Mouse (Mus musculus): Measurements from ENCODE around the gene AC131692.1. TPM values are rescaled to one million over a fixed set of nuclear protein-coding genes. Genes with fewer than 3 reads are reported as not detected.
A peak's percentile ranks its signal among the peaks of the same experiment; 100 is the strongest.

Gene AC131692.1
- polyA plus RNA-seq, 1 experiment = 0.19 TPM

DNA sequence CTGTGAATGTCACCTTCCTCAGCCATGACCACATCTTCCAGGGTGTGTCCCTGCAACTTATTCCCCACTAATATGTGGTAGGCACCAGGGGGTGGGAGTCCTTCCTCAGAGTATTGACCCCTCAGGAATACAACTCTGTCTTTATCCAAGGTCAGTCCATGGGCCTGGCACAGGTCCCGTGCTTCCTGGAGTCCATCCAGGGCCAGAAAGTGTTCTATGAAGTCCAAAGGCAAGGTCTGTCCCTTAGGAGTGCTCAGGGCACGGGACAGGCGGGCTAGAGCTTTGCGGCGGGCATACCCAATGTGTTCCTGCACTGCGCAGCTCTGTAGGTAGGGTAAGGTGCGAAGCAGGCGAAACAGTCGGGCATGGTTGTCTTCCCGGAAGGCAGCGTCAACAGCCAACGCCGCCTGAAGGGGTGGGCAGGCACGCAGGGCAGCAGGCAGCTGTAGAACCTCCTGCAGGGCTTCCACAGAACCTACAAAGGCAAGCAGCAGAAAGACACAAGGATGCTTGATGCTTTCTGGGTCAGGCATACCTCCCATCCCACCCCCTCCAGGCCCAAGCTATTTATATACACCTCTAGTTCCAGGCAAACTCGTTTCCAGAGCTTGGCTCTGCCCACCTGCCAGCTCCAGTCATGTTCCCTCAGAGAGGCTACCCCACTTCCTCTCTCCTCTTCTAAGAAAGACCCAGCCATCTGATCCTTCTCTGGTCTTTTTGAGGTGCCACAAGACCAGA lies 22.1 kb downstream of the AC131692.1 start:
- Histone ChIP-seq H3K4me3 (ENCODE audit: extremely low read depth, insufficient read depth, insufficient read length) (no peak overlapping the region), H3K36me3 (ENCODE audit: control insufficient read depth, insufficient read depth, low read length) (peaks cover 12% of the 10 kb centered on the region; the same call in 1 of the 2 replicates)
- 89% methylated on average over 15 of the region's 15 CpGs for WGBS

DNA sequence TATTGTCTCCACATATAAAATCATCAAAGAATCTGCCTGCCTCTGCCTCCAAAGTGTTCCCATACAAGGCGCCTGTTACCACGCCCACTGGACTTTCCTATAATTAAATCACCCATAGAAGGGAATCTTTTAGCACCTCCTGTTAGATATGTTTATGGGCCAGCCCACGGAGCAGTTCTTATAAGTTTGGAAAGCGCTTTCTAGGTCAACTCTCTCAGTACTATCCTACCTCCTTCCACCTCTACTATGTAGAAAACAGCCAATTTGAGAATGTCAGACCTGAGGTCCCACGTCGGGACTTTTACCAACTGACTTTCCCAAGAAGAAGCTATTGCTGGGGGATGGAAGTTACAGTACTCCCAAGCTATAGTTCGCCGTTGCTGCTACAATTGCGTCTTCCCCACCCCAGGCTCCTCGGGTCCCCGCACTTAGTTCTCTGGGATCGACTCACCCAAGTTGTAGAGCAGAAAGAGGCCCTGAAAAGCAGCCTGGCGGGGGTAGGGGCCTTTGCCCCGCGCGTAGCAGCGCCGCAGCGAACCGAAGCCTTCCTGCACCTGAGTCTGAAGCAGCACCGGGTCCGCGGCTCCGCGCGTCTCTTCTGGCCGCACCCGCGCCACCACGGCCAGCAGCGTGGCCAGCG lies 23.2 kb downstream of the AC131692.1 start:
- H3K4me3 ChIP-seq (ENCODE audit: extremely low read depth, insufficient read depth, insufficient read length) = peak overlapping the region; percentile 87
- no peak for DNase-seq (ENCODE audit: low read depth in 1 of 2, low spot score in 2 of 2)
- peak overlapping the region; percentile 95 for H3K27ac ChIP-seq (ENCODE audit: insufficient read depth, low read length)
- WGBS = 3% methylated on average over 32 of the region's 32 CpGs
- peaks cover 17% of the 10 kb centered on the region for H3K36me3 ChIP-seq (ENCODE audit: control insufficient read depth, insufficient read depth, low read length)
- H3K27me3 ChIP-seq (ENCODE audit: control insufficient read depth, insufficient read depth, low read length) = no peaks in the 10 kb centered on the region
- no peaks in the 10 kb centered on the region; the same call in 1 of the 2 replicates for H3K4me1 ChIP-seq (ENCODE audit: control insufficient read depth, insufficient read depth, insufficient read length)
- TF ChIP-seq POLR2A (IDR thresholded peaks at IDR 0.05; ENCODE audit: low read depth, low read length) (no peak), CTCF (IDR thresholded peaks at IDR 0.05; ENCODE audit: extremely low read depth, insufficient read depth, insufficient read length, insufficient replicate concordance) (no peak)

More for the DNA sequence above, 22.1 kb downstream of the AC131692.1 start:
- Histone ChIP-seq H3K27ac (ENCODE audit: insufficient read depth, low read length) (no peak overlapping the region), H3K4me1 (ENCODE audit: control insufficient read depth, insufficient read depth, insufficient read length) (no peaks in the 10 kb centered on the region; the same call in 1 of the 2 replicates), H3K27me3 (ENCODE audit: control insufficient read depth, insufficient read depth, low read length) (no peaks in the 10 kb centered on the region)
- no peak for DNase-seq (ENCODE audit: low read depth in 1 of 2, low spot score in 2 of 2)
- TF ChIP-seq CTCF (IDR thresholded peaks at IDR 0.05; ENCODE audit: extremely low read depth, insufficient read depth, insufficient read length, insufficient replicate concordance) (no peak), POLR2A (IDR thresholded peaks at IDR 0.05; ENCODE audit: low read depth, low read length) (no peak)

DNA sequence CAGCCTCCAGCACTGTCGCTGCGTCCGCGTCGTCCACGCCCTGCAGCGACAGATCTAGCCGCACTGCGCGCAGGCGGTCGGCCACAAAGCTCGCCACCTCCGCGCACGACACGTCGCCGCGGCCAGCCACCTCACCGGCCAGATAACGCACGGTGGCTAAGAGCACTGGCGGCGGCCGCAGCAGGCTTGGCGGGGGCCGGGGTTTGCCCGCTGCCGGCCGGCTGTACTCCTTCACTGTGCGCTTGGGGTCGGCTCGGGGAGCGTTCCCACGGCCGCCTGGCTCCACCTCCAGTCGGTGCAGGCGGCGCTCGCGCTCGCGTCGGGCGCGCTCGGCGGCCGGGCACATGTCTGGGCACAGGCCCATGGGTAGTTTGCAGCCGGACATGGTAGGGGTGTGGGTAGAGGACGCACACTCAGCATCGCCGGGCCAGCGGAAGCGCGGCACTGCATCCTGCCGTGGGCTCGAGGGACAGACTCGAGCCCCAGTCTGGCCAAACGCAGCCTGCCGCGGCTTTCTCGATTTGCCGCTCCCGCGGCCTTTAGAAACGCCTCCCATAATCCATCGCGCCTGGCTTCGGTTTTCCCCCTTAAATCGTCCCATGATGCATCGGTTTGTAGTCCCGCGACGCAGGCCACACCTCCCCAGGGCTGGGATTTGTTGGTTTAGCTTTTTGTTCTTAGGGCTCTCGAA lies 23.9 kb downstream of the AC131692.1 start, which contains the start of gene Sac3d1:
Gene Sac3d1 (minus strand): TSS at position 665 of the 691 bp plus-strand sequence.
- H3K4me1 ChIP-seq (ENCODE audit: control insufficient read depth, insufficient read depth, insufficient read length) = no peaks in the 10 kb centered on the region; the same call in 1 of the 2 replicates
- peaks cover 17% of the 10 kb centered on the region for H3K36me3 ChIP-seq (ENCODE audit: control insufficient read depth, insufficient read depth, low read length)
- under 1% methylated on average over 77 of the region's 77 CpGs for WGBS

DNA sequence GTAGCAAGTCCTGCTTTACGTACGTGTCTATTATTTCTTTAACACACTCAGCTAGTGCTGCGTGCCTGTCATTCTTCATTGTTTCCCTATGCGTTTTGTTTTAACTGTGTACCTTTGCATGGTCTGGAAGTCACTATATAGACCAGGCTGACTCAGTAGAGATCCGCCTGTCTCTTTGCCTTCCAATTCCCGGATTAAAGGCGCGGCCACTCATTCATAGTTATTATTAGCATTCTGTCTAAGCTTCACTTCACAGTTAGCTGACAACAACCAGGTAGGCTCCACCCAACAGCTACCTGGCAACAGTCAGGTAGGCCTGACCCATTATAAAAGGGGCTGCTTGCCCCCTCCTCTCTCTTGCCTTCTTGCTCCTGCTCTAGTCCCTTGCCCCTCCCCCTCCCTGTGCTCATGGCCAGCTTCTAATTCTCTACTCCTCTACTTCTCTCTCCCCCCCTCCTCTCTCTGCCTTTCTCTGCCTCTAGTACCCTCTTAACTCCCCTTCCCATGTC lies 24.5 kb downstream of the AC131692.1 start:
- no peak for TF ChIP-seq POLR2A (IDR thresholded peaks at IDR 0.05; ENCODE audit: low read depth, low read length)
- TF ChIP-seq CTCF (IDR thresholded peaks at IDR 0.05; ENCODE audit: extremely low read depth, insufficient read depth, insufficient read length, insufficient replicate concordance) = no peak
- WGBS = 4% methylated on average over 8 of the region's 8 CpGs
- H3K4me1 ChIP-seq (ENCODE audit: control insufficient read depth, insufficient read depth, insufficient read length) = no peaks in the 10 kb centered on the region; the same call in 1 of the 2 replicates
- peaks cover 17% of the 10 kb centered on the region for H3K36me3 ChIP-seq (ENCODE audit: control insufficient read depth, insufficient read depth, low read length)
- H3K27ac ChIP-seq (ENCODE audit: insufficient read depth, low read length) = no peak overlapping the region
- no peaks in the 10 kb centered on the region for H3K27me3 ChIP-seq (ENCODE audit: control insufficient read depth, insufficient read depth, low read length)
- no peak for DNase-seq (ENCODE audit: low read depth in 1 of 2, low spot score in 2 of 2)
- peak overlapping the region; percentile 87; the same call in 1 of the 2 replicates for H3K4me3 ChIP-seq (ENCODE audit: extremely low read depth, insufficient read depth, insufficient read length)

More for the DNA sequence above, 23.9 kb downstream of the AC131692.1 start, which contains the start of gene Sac3d1:
- Histone ChIP-seq H3K4me3 (ENCODE audit: extremely low read depth, insufficient read depth, insufficient read length) (peak within 1 kb of the TSS; percentile 87), H3K27me3 (ENCODE audit: control insufficient read depth, insufficient read depth, low read length) (no peaks in the 10 kb centered on the region), H3K27ac (ENCODE audit: insufficient read depth, low read length) (peak within 1 kb of the TSS; percentile 95)
- TF ChIP-seq CTCF (IDR thresholded peaks at IDR 0.05; ENCODE audit: extremely low read depth, insufficient read depth, insufficient read length, insufficient replicate concordance) (no peak), POLR2A (IDR thresholded peaks at IDR 0.05; ENCODE audit: low read depth, low read length) (peak; percentile 38)
- DNase-seq (ENCODE audit: low read depth in 1 of 2, low spot score in 2 of 2) = peak; percentile 81 to 88

DNA sequence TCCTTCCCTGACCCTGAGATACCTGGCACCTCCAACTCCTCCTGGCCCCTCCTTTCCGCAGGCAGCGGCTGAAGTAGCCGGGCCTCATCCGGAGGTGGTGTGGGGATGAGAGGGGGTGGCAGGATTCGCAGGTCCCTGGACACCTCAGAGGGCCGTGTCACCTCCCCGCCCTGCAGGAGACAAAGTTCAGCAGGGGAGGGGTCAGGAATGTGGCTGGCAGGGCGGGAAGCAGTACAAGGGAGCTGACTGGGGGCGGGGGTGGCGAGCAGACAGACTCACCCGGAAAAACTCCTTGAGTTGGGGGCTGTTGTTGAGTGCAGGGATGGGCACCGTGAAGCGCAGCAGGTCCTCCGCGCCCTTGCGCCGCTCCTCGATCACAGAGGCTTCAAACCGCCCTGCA lies 27.5 kb downstream of the AC131692.1 start:
- 93% methylated on average over 19 of the region's 19 CpGs for WGBS
- no peaks in the 10 kb centered on the region; the same call in 1 of the 2 replicates for H3K4me1 ChIP-seq (ENCODE audit: control insufficient read depth, insufficient read depth, insufficient read length)
- no peaks in the 10 kb centered on the region for H3K27me3 ChIP-seq (ENCODE audit: control insufficient read depth, insufficient read depth, low read length)
- no peak for TF ChIP-seq CTCF (IDR thresholded peaks at IDR 0.05; ENCODE audit: extremely low read depth, insufficient read depth, insufficient read length, insufficient replicate concordance)
- TF ChIP-seq POLR2A (IDR thresholded peaks at IDR 0.05; ENCODE audit: low read depth, low read length) = no peak
- peaks cover 7% of the 10 kb centered on the region for H3K36me3 ChIP-seq (ENCODE audit: control insufficient read depth, insufficient read depth, low read length)
- no peak for DNase-seq (ENCODE audit: low read depth in 1 of 2, low spot score in 2 of 2)
- no peak overlapping the region for H3K27ac ChIP-seq (ENCODE audit: insufficient read depth, low read length)
- H3K4me3 ChIP-seq (ENCODE audit: extremely low read depth, insufficient read depth, insufficient read length) = no peak overlapping the region

DNA sequence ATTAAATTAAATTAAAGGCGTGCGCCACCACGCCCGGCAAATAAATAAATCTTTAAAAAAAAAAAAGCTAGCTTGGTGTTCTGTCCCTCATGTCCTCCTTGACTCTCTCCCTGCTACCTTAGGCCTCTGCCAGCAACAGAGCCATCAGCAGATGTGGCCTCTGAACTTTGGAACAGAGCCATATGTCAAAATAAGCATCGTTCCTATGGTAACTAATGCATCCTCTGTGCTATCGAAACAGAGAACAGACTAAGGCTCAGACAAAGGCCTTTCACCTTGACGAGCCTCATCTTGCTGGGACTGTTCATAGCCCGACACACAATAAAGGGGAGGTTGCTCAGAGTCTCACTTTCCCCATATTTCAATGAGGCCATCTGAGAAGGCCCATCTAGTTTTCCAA lies 29.1 kb downstream of the AC131692.1 start:
- peaks cover 7% of the 10 kb centered on the region for H3K36me3 ChIP-seq (ENCODE audit: control insufficient read depth, insufficient read depth, low read length)
- no peak overlapping the region for H3K4me3 ChIP-seq (ENCODE audit: extremely low read depth, insufficient read depth, insufficient read length)
- no peak overlapping the region for H3K27ac ChIP-seq (ENCODE audit: insufficient read depth, low read length)
- 92% methylated on average over 8 of the region's 8 CpGs for WGBS
- no peaks in the 10 kb centered on the region for H3K4me1 ChIP-seq (ENCODE audit: control insufficient read depth, insufficient read depth, insufficient read length)
- H3K27me3 ChIP-seq (ENCODE audit: control insufficient read depth, insufficient read depth, low read length) = no peaks in the 10 kb centered on the region
- TF ChIP-seq POLR2A (IDR thresholded peaks at IDR 0.05; ENCODE audit: low read depth, low read length) (no peak), CTCF (IDR thresholded peaks at IDR 0.05; ENCODE audit: extremely low read depth, insufficient read depth, insufficient read length, insufficient replicate concordance) (no peak)
- DNase-seq (ENCODE audit: low read depth in 1 of 2, low spot score in 2 of 2) = no peak

Measured in spleen, adult 2 months (tissue).